Mouse (Mus musculus) hindlimb bud, embryonic 11.5 days (tissue): ENCODE results near the gene Ccdc136.

ENCODE experiments used
- DNase-seq: peaks from one replicate; pipeline ENCODE4 v3.0.0-alpha.2; 2012; ENCODE audit warnings: low read depth, low spot score; ENCODE audit errors: extremely low spot score

The Ccdc136 gene

GRCm38 (mm10) chr6:29435940-29436451, 39.9 kb downstream of the Ccdc136 start:
- DNase-seq, result no peak

GRCm38 (mm10) chr6:29436461-29436934, 40.4 kb downstream of the Ccdc136 start:
- no peak for DNase-seq

GRCm38 (mm10) chr6:29439251-29439650, 43.1 kb downstream of the Ccdc136 start:
- no peak for DNase-seq

GRCm38 (mm10) chr6:29439789-29440188, 43.7 kb downstream of the Ccdc136 start:
- no peak for DNase-seq

GRCm38 (mm10) chr6:29444773-29445172, 48.7 kb downstream of the Ccdc136 start:
- DNase-seq, result no peak

- DNase-seq, result no peak
Observed at GRCm38 (mm10) chr6:29445354-29445753, 49.2 kb downstream of the Ccdc136 start.

GRCm38 (mm10) chr6:29449858-29450257, 53.7 kb downstream of the Ccdc136 start:
- DNase-seq, result no peak

- no peak for DNase-seq
Observed at GRCm38 (mm10) chr6:29450667-29451066, 54.6 kb downstream of the Ccdc136 start.

GRCm38 (mm10) chr6:29461502-29461901, 65.4 kb downstream of the Ccdc136 start:
- no peak for DNase-seq

- no peak for DNase-seq
Observed at GRCm38 (mm10) chr6:29463388-29463787, 67.3 kb downstream of the Ccdc136 start.

- DNase-seq, result peak; percentile 86
Observed at GRCm38 (mm10) chr6:29467583-29468354, 71.7 kb downstream of the Ccdc136 start, which contains the start of gene Atp6v1f. TSS of gene Atp6v1f (plus strand) at chr6:29467718.

- DNase-seq, result no peak
Observed at GRCm38 (mm10) chr6:29468851-29469250, 72.7 kb downstream of the Ccdc136 start.

- DNase-seq, result no peak
Observed at GRCm38 (mm10) chr6:29471137-29471536, 75.0 kb downstream of the Ccdc136 start, which contains the start of gene Atp6v1fnb. TSS of gene Atp6v1fnb (plus strand) at chr6:29471437.

- DNase-seq, result peak; percentile 24
Observed at GRCm38 (mm10) chr6:29473941-29474691, 78.0 kb downstream of the Ccdc136 start.

GRCm38 (mm10) chr6:29474736-29475135, 78.6 kb downstream of the Ccdc136 start:
- DNase-seq, result no peak
